Mouse (Mus musculus) midbrain, embryonic 11.5 days (tissue): ENCODE measurements around the gene Casc1. TPM values are rescaled to one million over a fixed set of nuclear protein-coding genes. Genes with fewer than 3 reads are reported as not detected.

Source experiments
- ATAC-seq: fragments of 200-750 bp; cut with Nextera tagmentation; 2 replicates; pipeline ENCODE4 v1.8.0; 2017; ENCODE audit warnings: moderate TSS enrichment, moderate library complexity; ENCODE audit not compliant: low FRiP score
- DNase-seq: peaks from one replicate; pipeline ENCODE4 v3.0.0; 2015; ENCODE audit warnings: low spot score; ENCODE audit errors: missing footprints
- H3K27ac ChIP-seq: fragments of 300-500 bp; sonication (generic); 2 replicates; pipeline ENCODE4 v1.5.1; 2014; ENCODE audit warnings: low read depth, low read length
- H3K27me3 ChIP-seq: fragments of 300-500 bp; sonication (generic); 2 replicates; pipeline ENCODE4 v1.6.1; 2014; ENCODE audit warnings: mild to moderate bottlenecking, low read length, moderate library complexity, mixed read lengths; ENCODE audit not compliant: control insufficient read depth, insufficient read depth
- H3K36me3 ChIP-seq: fragments of 300-500 bp; sonication (generic); 2 replicates; pipeline ENCODE4 v1.6.1; 2014; ENCODE audit warnings: mild to moderate bottlenecking, low read length, moderate library complexity, mixed read lengths; ENCODE audit not compliant: control insufficient read depth, insufficient read depth
- H3K4me1 ChIP-seq: fragments of 300-500 bp; sonication (generic); 2 replicates; pipeline ENCODE4 v1.6.1; 2014; ENCODE audit warnings: low read length; ENCODE audit not compliant: control insufficient read depth, insufficient read depth
- H3K4me2 ChIP-seq: fragments of 300-500 bp; sonication (generic); 2 replicates; pipeline ENCODE4 v1.6.1; 2014; ENCODE audit warnings: mild to moderate bottlenecking, moderate library complexity
- H3K4me3 ChIP-seq: fragments of 300-500 bp; sonication (generic); 2 replicates; pipeline ENCODE4 v1.5.1; 2014; ENCODE audit warnings: low read depth, low read length
- H3K9ac ChIP-seq: fragments of 300-500 bp; sonication (generic); 2 replicates; pipeline ENCODE4 v1.6.1; 2014; ENCODE audit warnings: low read length
- H3K9me3 ChIP-seq: fragments of 300-500 bp; sonication (generic); 2 replicates; pipeline ENCODE4 v1.6.1; 2016; ENCODE audit warnings: low read length; ENCODE audit not compliant: control insufficient read depth
- WGBS: fragments of 180-500 bp; shearing (Covaris S2); extraction: QIAGEN DNeasy Blood & Tissue Kit; methylation state at CpG from one replicate; pipeline ENCODE4 v1.1.7; 2014; 5-methylcytosine and 5-hydroxymethylcytosine counted together
- polyA plus RNA-seq: library from polyadenylated mRNA; unstranded; fragments of >200 nt; fragmentation: Nextera tagmentation; extraction: Ambion mirVana; gene quantifications from 2 replicates; pipeline ENCODE4 v1.2.1, GENCODE M21; 2014

The Casc1 gene
- polyA plus RNA-seq, 1 experiment from 2014 or later = 0.27 TPM

DNA sequence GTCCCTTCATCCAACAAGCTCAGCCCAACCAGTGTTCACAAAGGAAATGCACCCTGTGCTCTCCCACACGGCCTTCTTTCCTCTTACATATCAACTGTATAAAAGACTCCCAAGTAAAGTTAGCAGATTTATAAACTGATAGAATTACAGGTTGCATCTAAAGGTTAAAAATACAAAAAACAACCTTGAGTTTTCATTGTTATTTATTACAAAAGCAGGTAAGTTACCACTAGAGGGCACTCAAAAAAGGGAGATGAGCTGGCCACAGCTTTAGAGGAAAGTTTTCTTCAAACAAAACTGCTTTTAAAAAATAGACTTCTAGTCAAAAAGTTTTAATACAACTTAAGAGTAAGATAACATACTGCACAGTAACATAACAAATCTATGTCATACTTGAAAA, 31.7 kb upstream of the Casc1 start:
- Histone ChIP-seq H3K9me3 (no peaks in the 10 kb centered on the region), H3K36me3 (peaks cover 3% of the 10 kb centered on the region; the same call in 1 of the 2 replicates), H3K4me3 (no peak overlapping the region), H3K27me3 (no peaks in the 10 kb centered on the region), H3K4me1 (no peaks in the 10 kb centered on the region; the same call in none of the 2 replicates), H3K27ac (no peak overlapping the region), H3K9ac (no peak overlapping the region), H3K4me2 (no peak overlapping the region)
- peak; percentile 89 for DNase-seq
- 56% methylated on average over 1 of the region's 1 CpGs for WGBS
- ATAC-seq = no peak

DNA sequence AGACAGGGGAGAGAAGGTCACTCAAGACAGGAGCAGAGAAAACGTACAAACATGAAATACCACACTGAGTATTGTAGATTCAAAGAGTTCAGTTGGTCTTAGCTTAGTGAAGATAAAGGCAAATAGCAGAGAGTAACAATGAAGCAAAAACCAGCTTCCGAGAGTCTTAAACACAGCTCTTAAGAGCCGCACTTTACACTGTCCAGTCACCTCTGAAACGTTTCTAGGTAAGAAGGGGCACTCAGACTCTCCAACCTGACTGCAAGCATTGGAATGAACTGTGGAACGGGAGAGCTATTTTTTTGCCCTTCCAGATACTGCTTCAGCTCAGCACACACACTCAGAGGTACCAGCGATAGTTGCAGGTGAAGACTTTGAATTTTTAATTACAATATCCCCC, 29.5 kb upstream of the Casc1 start:
- H3K9ac ChIP-seq = no peak overlapping the region
- H3K9me3 ChIP-seq = no peaks in the 10 kb centered on the region
- H3K27ac ChIP-seq = no peak overlapping the region
- H3K4me2 ChIP-seq = no peak overlapping the region
- ATAC-seq (no peak), DNase-seq (no peak)
- no peaks in the 10 kb centered on the region for H3K27me3 ChIP-seq
- peaks cover 3% of the 10 kb centered on the region; the same call in 1 of the 2 replicates for H3K36me3 ChIP-seq
- no peaks in the 10 kb centered on the region; the same call in 1 of the 2 replicates for H3K4me1 ChIP-seq
- WGBS = 94% methylated on average over 6 of the region's 6 CpGs
- H3K4me3 ChIP-seq = no peak overlapping the region

DNA sequence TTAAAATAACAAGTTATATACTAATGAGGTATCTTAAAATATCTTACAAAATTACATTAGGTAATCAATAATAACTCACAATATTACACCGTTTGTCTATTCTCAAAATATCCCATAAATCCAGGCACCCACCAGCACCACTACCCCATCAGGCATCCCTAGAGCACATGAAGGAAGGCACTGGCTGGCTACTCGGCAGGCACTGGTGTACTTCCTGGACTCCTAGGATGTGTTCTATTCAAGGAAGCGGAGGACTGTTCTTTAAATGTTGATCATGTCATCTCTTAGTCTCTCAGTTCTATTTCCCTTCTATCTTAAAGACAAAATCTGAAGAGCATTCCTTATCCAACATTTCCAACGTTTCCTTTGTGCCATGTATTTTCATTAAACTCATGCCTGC, 26.3 kb upstream of the Casc1 start:
- ATAC-seq (no peak), DNase-seq (no peak)
- Histone ChIP-seq H3K4me1 (no peaks in the 10 kb centered on the region), H3K4me2 (no peak overlapping the region), H3K36me3 (no peaks in the 10 kb centered on the region), H3K9ac (no peak overlapping the region), H3K9me3 (no peaks in the 10 kb centered on the region), H3K27me3 (no peaks in the 10 kb centered on the region), H3K4me3 (no peak overlapping the region), H3K27ac (no peak overlapping the region)
- WGBS = 83% methylated on average over 4 of the region's 4 CpGs

DNA sequence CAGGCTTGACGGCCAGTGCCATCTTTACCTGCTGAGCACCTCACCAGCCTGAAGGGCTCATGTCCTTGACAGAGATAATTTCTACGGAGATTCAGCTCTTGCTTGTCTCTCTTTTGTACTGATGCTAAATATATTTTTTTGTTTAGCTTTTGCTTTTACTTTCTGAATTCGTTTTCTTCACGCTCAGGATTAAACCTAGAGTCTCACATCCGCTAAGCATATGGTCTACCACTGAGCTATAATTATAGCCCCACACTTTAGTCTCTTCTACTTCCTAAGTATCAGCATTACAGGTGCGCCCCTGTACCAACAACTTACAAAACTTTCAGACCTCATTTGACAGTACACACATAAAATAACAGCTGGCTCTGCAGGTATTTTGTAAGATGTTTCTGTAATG, 24.6 kb upstream of the Casc1 start:
- 93% methylated on average over 6 of the region's 6 CpGs for WGBS
- DNase-seq = no peak
- Histone ChIP-seq H3K9me3 (no peaks in the 10 kb centered on the region), H3K4me1 (no peaks in the 10 kb centered on the region), H3K36me3 (peaks cover 4% of the 10 kb centered on the region; the same call in 1 of the 2 replicates), H3K9ac (no peak overlapping the region), H3K4me2 (no peak overlapping the region), H3K4me3 (no peak overlapping the region), H3K27ac (no peak overlapping the region), H3K27me3 (no peaks in the 10 kb centered on the region)
- ATAC-seq = no peak

DNA sequence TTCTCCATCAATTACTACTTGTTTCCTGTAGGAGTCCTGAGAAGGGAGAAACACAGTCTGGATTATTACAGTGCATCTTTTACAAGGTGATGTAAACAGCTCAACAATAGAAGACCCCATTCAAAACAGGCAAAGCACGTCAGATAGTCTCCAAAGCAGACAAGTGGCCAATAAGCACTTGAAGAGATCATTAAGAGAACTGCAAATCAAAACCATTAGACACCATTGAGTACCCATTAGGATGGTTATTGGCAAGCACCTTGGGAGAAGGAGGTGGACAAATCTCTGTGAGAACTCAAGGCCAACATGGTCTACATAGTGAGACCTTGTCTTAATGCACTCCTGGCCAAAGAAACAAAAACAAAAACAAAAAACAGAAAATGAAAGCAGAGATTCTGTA, 23.6 kb upstream of the Casc1 start:
- H3K4me1 ChIP-seq = no peaks in the 10 kb centered on the region
- H3K4me3 ChIP-seq = no peak overlapping the region
- WGBS = 85% methylated on average over 1 of the region's 1 CpGs
- peaks cover 4% of the 10 kb centered on the region; the same call in 1 of the 2 replicates for H3K36me3 ChIP-seq
- no peaks in the 10 kb centered on the region for H3K27me3 ChIP-seq
- ATAC-seq (no peak), DNase-seq (no peak)
- H3K9ac ChIP-seq = no peak overlapping the region
- H3K4me2 ChIP-seq = no peak overlapping the region
- no peak overlapping the region for H3K27ac ChIP-seq
- H3K9me3 ChIP-seq = no peaks in the 10 kb centered on the region

DNA sequence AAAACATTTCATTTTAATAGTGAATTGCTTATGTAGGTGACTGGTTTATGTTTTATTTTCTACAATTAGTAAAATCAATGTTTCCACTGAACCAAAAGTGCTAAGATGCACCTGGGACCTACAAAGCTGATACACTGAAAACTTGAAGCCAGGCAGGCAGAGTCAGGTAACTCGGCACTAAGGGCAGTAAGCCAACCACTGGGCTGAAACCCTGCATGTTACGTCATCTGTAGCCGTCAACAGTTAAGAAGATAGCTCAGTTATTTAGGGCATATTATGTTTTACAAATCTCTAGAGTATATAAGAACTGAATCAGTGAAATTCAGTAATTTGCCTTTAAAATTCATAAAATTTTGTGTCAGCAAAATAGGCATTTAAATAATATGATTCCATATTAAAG, 15.5 kb upstream of the Casc1 start:
- no peaks in the 10 kb centered on the region for H3K4me1 ChIP-seq
- peak; percentile 45 for DNase-seq
- 94% methylated on average over 3 of the region's 3 CpGs for WGBS

DNA sequence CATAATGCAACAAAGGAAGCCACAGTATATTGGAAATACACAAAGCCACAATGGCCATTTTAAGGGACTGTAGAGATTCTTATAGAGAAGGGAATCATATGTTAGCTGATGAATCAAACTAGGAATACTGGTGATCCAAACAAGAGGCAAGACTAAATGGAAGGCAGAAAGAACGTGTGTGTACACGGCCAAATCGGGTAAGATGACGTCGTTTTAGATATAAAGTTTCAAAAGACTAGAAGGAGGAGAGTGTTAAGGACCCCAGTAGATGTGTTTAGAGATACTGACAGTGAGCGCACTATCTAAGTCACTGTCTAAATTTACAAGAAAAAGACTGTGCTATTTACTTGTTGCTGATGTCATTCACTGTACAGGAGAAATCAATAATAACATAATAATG, 13.4 kb upstream of the Casc1 start:
- no peak for ATAC-seq
- H3K9ac ChIP-seq = no peak overlapping the region
- no peaks in the 10 kb centered on the region for H3K36me3 ChIP-seq
- H3K9me3 ChIP-seq = no peaks in the 10 kb centered on the region
- H3K27ac ChIP-seq = no peak overlapping the region
- H3K4me3 ChIP-seq = no peak overlapping the region
- peak; percentile 59 for DNase-seq
- no peak overlapping the region for H3K4me2 ChIP-seq
- 96% methylated on average over 6 of the region's 6 CpGs for WGBS
- H3K27me3 ChIP-seq = no peaks in the 10 kb centered on the region
- H3K4me1 ChIP-seq = no peaks in the 10 kb centered on the region

More for the DNA sequence above, 15.5 kb upstream of the Casc1 start:
- Histone ChIP-seq H3K36me3 (peaks cover 4% of the 10 kb centered on the region; the same call in 1 of the 2 replicates), H3K9me3 (no peaks in the 10 kb centered on the region), H3K27me3 (no peaks in the 10 kb centered on the region), H3K27ac (no peak overlapping the region), H3K4me3 (no peak overlapping the region), H3K9ac (no peak overlapping the region), H3K4me2 (no peak overlapping the region)
- ATAC-seq = no peak

DNA sequence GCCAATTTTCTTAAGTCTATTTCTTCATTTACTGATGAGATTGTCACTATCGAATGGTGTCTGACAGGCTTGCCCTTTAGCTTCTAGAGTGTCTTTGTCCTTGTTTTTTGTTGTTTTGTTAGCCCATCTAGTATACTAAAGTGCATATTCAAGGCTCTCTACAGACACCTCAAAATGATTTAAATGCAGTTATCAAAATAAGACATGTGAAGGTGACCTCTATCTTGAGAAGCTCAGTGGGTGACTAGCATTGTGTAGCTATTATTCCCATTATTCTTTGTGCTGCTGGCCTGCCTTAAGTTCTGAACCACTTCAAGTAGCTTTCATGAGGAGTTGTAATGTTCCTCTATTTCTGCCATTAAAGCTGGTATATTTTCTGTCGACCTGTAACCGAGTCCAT, 5.0 kb upstream of the Casc1 start:
- peak; percentile 74 for DNase-seq
- H3K27me3 ChIP-seq = no peaks in the 10 kb centered on the region

DNA sequence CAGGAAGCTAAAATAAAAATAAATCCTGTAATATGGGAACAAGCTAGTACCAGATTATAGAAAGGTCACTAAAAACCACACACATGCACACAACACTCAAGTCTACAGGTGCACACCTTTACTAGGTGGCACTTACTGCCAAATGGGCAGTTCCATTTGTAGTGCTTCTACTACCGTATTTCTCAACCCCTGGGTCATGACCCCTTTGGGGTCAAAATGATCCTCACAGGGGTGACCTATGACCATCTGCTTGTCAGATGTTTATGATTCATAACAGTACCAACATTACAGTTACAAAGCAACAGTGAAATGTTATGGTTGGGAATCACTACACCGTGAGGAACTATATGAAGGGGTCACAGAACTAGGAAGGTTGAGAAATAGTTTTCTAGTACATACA, 3.1 kb upstream of the Casc1 start:
- H3K36me3 ChIP-seq = no peaks in the 10 kb centered on the region; the same call in 1 of the 2 replicates
- no peak for ATAC-seq
- WGBS = 88% methylated on average over 2 of the region's 2 CpGs
- no peaks in the 10 kb centered on the region for H3K9me3 ChIP-seq
- H3K9ac ChIP-seq = no peak overlapping the region
- no peak overlapping the region for H3K4me3 ChIP-seq
- H3K4me2 ChIP-seq = no peak overlapping the region
- H3K4me1 ChIP-seq = peaks cover 11% of the 10 kb centered on the region
- no peaks in the 10 kb centered on the region for H3K27me3 ChIP-seq
- no peak overlapping the region for H3K27ac ChIP-seq
- peak; percentile 78 for DNase-seq

More for the DNA sequence above, 5.0 kb upstream of the Casc1 start:
- H3K4me3 ChIP-seq = no peak overlapping the region
- H3K9me3 ChIP-seq = no peaks in the 10 kb centered on the region
- no peak for ATAC-seq
- H3K4me2 ChIP-seq = no peak overlapping the region
- peaks cover 7% of the 10 kb centered on the region for H3K4me1 ChIP-seq
- WGBS = 90% methylated on average over 3 of the region's 3 CpGs
- no peaks in the 10 kb centered on the region; the same call in 1 of the 2 replicates for H3K36me3 ChIP-seq
- H3K27ac ChIP-seq = no peak overlapping the region
- no peak overlapping the region for H3K9ac ChIP-seq
